In the genomic region with DNA sequence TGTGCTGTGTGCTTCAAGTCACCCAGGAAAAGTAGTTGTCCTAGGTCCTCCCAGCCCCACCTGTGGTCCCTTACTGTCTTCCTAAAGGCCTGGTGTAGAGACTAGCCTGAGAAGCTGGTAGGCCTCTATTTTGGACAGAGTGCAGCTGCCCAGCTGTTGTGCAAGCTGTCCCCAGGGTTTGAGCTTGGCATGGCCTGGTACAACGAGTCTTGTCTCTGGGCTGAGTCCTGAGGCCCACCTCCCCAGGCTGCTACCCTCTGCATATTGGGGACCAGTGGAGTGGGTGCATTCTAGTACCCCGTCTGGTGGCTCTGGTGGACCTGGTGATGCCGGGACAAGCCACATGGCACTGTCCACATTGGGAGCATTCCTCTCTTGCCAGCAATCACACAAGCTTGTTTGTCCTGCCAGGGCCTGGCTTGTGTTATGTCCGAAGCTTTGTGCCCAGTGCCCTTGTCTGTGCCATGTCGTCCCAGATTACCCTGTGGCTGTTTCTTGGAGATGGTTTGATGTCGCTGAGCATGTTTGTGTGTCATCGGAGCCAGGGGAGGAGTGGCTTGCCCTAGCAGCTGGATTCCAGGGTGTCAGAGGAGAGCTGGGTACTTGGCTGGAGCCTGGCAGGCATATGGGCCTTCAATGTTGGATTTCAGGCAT, we compare ENCODE assay signal across 10 mouse cellular contexts. TPM values are rescaled to one million over a fixed set of nuclear protein-coding genes. Genes with fewer than 3 reads are reported as not detected.
DNase-seq lines count a peak whose midpoint lies in the region; ATAC-seq and TF ChIP-seq lines count a peak whose summit lies in the region.
"Had no signal": no experiment of that assay in that cellular context is flagged by ENCODE, and none has a peak within 500 bp of the region (broad histone marks: within the 10 kb centered on the region; RNA-seq: fewer than 3 reads in every experiment).

No protein-coding gene starts in this region.

- 77% methylated on average over 7 of the region's 7 CpGs for WGBS in kidney, embryonic 15.5 days
- WGBS in forebrain, postnatal 0 days: 76% methylated on average over 7 of the region's 7 CpGs

- no peak overlapping the region for H3K4me3 ChIP-seq in kidney, embryonic 15.5 days (replicated peaks)
- no peak overlapping the region for H3K4me3 ChIP-seq in cortical plate, adult 2 months (ENCODE audit: insufficient read depth, low read length)
- H3K4me3 ChIP-seq in forebrain, postnatal 0 days (ENCODE audit: low read depth, low read length): no peak overlapping the region

- 0 out of 2 replicates have a peak overlapping the region, but pooled peaks have one; percentile 4 for H3K9ac ChIP-seq in kidney, embryonic 15.5 days
- H3K9ac ChIP-seq in forebrain, postnatal 0 days: no peak overlapping the region

- no peak for DNase-seq in kidney, adult 11 months
- DNase-seq in MN1 (ENCODE audit: low spot score): peak; percentile 50
- DNase-seq in heart, postnatal 4 days: peak; percentile 24
- DNase-seq in spleen, postnatal 36 days (ENCODE audit: low spot score in 2 of 2): no peak
- no peak for DNase-seq in forebrain, postnatal 0 days
- no peak for DNase-seq in thymus, postnatal 14 days
- DNase-seq: kidney, postnatal 10 days; thymus, postnatal 4 days had no signal

- TF ChIP-seq POLR2A in cortical plate, adult 2 months (IDR thresholded peaks at IDR 0.05; ENCODE audit: extremely low read depth, insufficient read depth, low read length): no peak

- H3K27ac ChIP-seq in kidney, embryonic 15.5 days: no peak overlapping the region
- peak overlapping the region; percentile 27 for H3K27ac ChIP-seq in cortical plate, adult 2 months (ENCODE audit: insufficient read depth, low read length)
- no peak overlapping the region for H3K27ac ChIP-seq in forebrain, postnatal 0 days (ENCODE audit: low read depth, low read length)

- H3K4me1 ChIP-seq in kidney, embryonic 15.5 days: peaks cover 39% of the 10 kb centered on the region
- H3K4me1 ChIP-seq in cortical plate, adult 2 months (ENCODE audit: control insufficient read depth, insufficient read depth, low read length): peaks cover 4% of the 10 kb centered on the region
- H3K4me1 ChIP-seq in forebrain, postnatal 0 days (ENCODE audit: insufficient read depth): no peaks in the 10 kb centered on the region

- H3K4me2 ChIP-seq in kidney, embryonic 15.5 days: no peak overlapping the region
- H3K4me2 ChIP-seq in forebrain, postnatal 0 days (ENCODE audit: low read depth): no peak overlapping the region

- no peak for ATAC-seq in kidney, embryonic 15.5 days (replicated peaks; ENCODE audit: low FRiP score)
- no peak for ATAC-seq in forebrain, postnatal 0 days

- no peaks in the 10 kb centered on the region for H3K27me3 ChIP-seq in kidney, embryonic 15.5 days
- no peaks in the 10 kb centered on the region for H3K27me3 ChIP-seq in forebrain, postnatal 0 days (ENCODE audit: insufficient read depth, low read length)

- H3K36me3 ChIP-seq in kidney, embryonic 15.5 days: peaks cover 36% of the 10 kb centered on the region
- H3K36me3 ChIP-seq in forebrain, postnatal 0 days (ENCODE audit: insufficient read depth): no peaks in the 10 kb centered on the region

- no peak for TF ChIP-seq CTCF in cortical plate, adult 2 months (IDR thresholded peaks at IDR 0.05; ENCODE audit: extremely low read depth, insufficient read depth, low read length)
- TF ChIP-seq CTCF in forebrain, postnatal 0 days (IDR thresholded peaks at IDR 0.05; ENCODE audit: low read depth): no peak

- no peaks in the 10 kb centered on the region for H3K9me3 ChIP-seq in kidney, embryonic 15.5 days (replicated peaks)
- no peaks in the 10 kb centered on the region for H3K9me3 ChIP-seq in forebrain, postnatal 0 days (ENCODE audit: low read length)

RNA-seq across cellular contexts. Expression of a gene that starts 3.6 kb away (rescaled TPM):
- 2.3 and 2.7 TPM in 2 replicates for polyA plus RNA-seq in kidney, embryonic 15.5 days (2015; fragmentation: Nextera tagmentation; extraction: Ambion mirVana)
- 24.2 TPM in 2 replicates for polyA plus RNA-seq in cortical plate, adult 2 months (2012; rRNA removed)
- total RNA-seq in heart, postnatal 4 days (2021): 10 to 100 TPM; 21.9 to 22.3 TPM
- total RNA-seq in forebrain, postnatal 0 days (2014; rRNA removed): 5.4 and 7.9 TPM in 2 replicates
- 0.92 and 1.3 TPM in 2 replicates for polyA plus RNA-seq in forebrain, postnatal 0 days (2015; fragmentation: Nextera tagmentation; extraction: Ambion mirVana)

RNA-seq across cellular contexts. Expression of a gene that starts 28.5 kb away (rescaled TPM):
- polyA plus RNA-seq in kidney, embryonic 15.5 days (2015; fragmentation: Nextera tagmentation; extraction: Ambion mirVana): 6.7 and 7.5 TPM in 2 replicates
- 3.7 and 4.5 TPM in 2 replicates for polyA plus RNA-seq in cortical plate, adult 2 months (2012; rRNA removed)
- 1 to 10 TPM; 2.8 to 3.3 TPM for total RNA-seq in heart, postnatal 4 days (2021)
- 5.2 and 6.8 TPM in 2 replicates for total RNA-seq in forebrain, postnatal 0 days (2014; rRNA removed)
- polyA plus RNA-seq in forebrain, postnatal 0 days (2015; fragmentation: Nextera tagmentation; extraction: Ambion mirVana): 6.8 and 8.5 TPM in 2 replicates

RNA-seq across cellular contexts. Expression of a gene that starts 59.2 kb away (rescaled TPM):
- polyA plus RNA-seq in kidney, embryonic 15.5 days (2015; fragmentation: Nextera tagmentation; extraction: Ambion mirVana): 36.3 and 40.1 TPM in 2 replicates
- 110 and 113 TPM in 2 replicates for polyA plus RNA-seq in cortical plate, adult 2 months (2012; rRNA removed)
- total RNA-seq in heart, postnatal 4 days (2021): 10 to 100 TPM; 29.2 to 32.8 TPM
- total RNA-seq in forebrain, postnatal 0 days (2014; rRNA removed): 57.7 and 72.4 TPM in 2 replicates
- polyA plus RNA-seq in forebrain, postnatal 0 days (2015; fragmentation: Nextera tagmentation; extraction: Ambion mirVana): 36.5 and 41.1 TPM in 2 replicates

Comparison
In these comparisons a context has a peak if more than half of its experiments do, and no peak if none do; other contexts are left out.
1. DNase-seq: peak in MN1 (single experiment) and heart, postnatal 4 days (single experiment); none in kidney, adult 11 months (single experiment), spleen, postnatal 36 days (0 of 2), forebrain, postnatal 0 days (single experiment) and thymus, postnatal 14 days (single experiment).